Mouse (Mus musculus): Measurements from ENCODE around the gene Ldhd. TPM values are rescaled to one million over a fixed set of nuclear protein-coding genes. Genes with fewer than 3 reads are reported as not detected.
A peak's percentile ranks its signal among the peaks of the same experiment; 100 is the strongest.

Ldhd gene
- total RNA-seq (2022): 1 to 10 TPM; 7.5 to 9.6 (median 9.0) TPM

GRCm38 (mm10) chr8:111630105-111630521 is at the start of gene Ldhd:
Ldhd (minus strand) TSS chr8:111630374.
- peak in 1 of 2 experiments; percentile 49 for DNase-seq (ENCODE audit: low spot score in 2 of 2)

- peak; percentile 47 to 51 for DNase-seq (ENCODE audit: low spot score in 2 of 2)
Observed at GRCm38 (mm10) chr8:111678848-111679247, 48.7 kb upstream of the Ldhd start.

- peak in 1 of 2 experiments; percentile 58 for DNase-seq (ENCODE audit: low spot score in 2 of 2)
Observed at GRCm38 (mm10) chr8:111678111-111678510, 47.9 kb upstream of the Ldhd start.

- no peak for DNase-seq (ENCODE audit: low spot score in 2 of 2)
Observed at GRCm38 (mm10) chr8:111676237-111676636, 46.1 kb upstream of the Ldhd start.

- no peak for DNase-seq (ENCODE audit: low spot score in 2 of 2)
Observed at GRCm38 (mm10) chr8:111666751-111667150, 36.6 kb upstream of the Ldhd start.

GRCm38 (mm10) chr8:111662473-111662872 is 32.3 kb upstream of the Ldhd start:
- peak; percentile 61 to 81 for DNase-seq (ENCODE audit: low spot score in 2 of 2)

GRCm38 (mm10) chr8:111658819-111659423 is 28.7 kb upstream of the Ldhd start:
- no peak for DNase-seq (ENCODE audit: low spot score in 2 of 2)

- no peak for DNase-seq (ENCODE audit: low spot score in 2 of 2)
Observed at GRCm38 (mm10) chr8:111657312-111657854, 27.2 kb upstream of the Ldhd start.

- no peak for DNase-seq (ENCODE audit: low spot score in 2 of 2)
Observed at GRCm38 (mm10) chr8:111653524-111653923, 23.4 kb upstream of the Ldhd start.

- DNase-seq (ENCODE audit: low spot score in 2 of 2): no peak
Observed at GRCm38 (mm10) chr8:111650651-111651050, 20.5 kb upstream of the Ldhd start.

GRCm38 (mm10) chr8:111648834-111649233 is 18.7 kb upstream of the Ldhd start:
- DNase-seq (ENCODE audit: low spot score in 2 of 2): no peak

- DNase-seq (ENCODE audit: low spot score in 2 of 2): no peak
Observed at GRCm38 (mm10) chr8:111645715-111646114, 15.5 kb upstream of the Ldhd start.

GRCm38 (mm10) chr8:111644286-111645051 is 14.3 kb upstream of the Ldhd start:
- DNase-seq (ENCODE audit: low spot score in 2 of 2): peak in 1 of 2 experiments; percentile 28

- peak; percentile 91 to 92 for DNase-seq (ENCODE audit: low spot score in 2 of 2)
Observed at GRCm38 (mm10) chr8:111643264-111644141, 13.3 kb upstream of the Ldhd start, which contains the start of gene Zfp1. Zfp1 (plus strand) TSS chr8:111643401.

- no peak for DNase-seq (ENCODE audit: low spot score in 2 of 2)
Observed at GRCm38 (mm10) chr8:111642939-111643263, 12.7 kb upstream of the Ldhd start.

GRCm38 (mm10) chr8:111642496-111642895 is 12.3 kb upstream of the Ldhd start:
- DNase-seq (ENCODE audit: low spot score in 2 of 2): no peak

GRCm38 (mm10) chr8:111641064-111641463 is 10.9 kb upstream of the Ldhd start:
- DNase-seq (ENCODE audit: low spot score in 2 of 2): no peak

GRCm38 (mm10) chr8:111638086-111638485 is 7.9 kb upstream of the Ldhd start:
- no peak for DNase-seq (ENCODE audit: low spot score in 2 of 2)

- DNase-seq (ENCODE audit: low spot score in 2 of 2): no peak
Observed at GRCm38 (mm10) chr8:111632976-111633375, 2.8 kb upstream of the Ldhd start.

- DNase-seq (ENCODE audit: low spot score in 2 of 2): no peak
Observed at GRCm38 (mm10) chr8:111631589-111631988, 1.4 kb upstream of the Ldhd start.

- no peak for DNase-seq (ENCODE audit: low spot score in 2 of 2)
Observed at GRCm38 (mm10) chr8:111628894-111629501, 1.2 kb downstream of the Ldhd start.

Data from layer of hippocampus, adult 8-10 months (tissue).